Mouse (Mus musculus): ENCODE data around the gene Cbll1.
"Not testable (repeated sequence)": the region's sequence is repeated elsewhere in the genome, so short reads cannot be mapped to it uniquely, and the experiment has no call there.

Gene Cbll1

DNA sequence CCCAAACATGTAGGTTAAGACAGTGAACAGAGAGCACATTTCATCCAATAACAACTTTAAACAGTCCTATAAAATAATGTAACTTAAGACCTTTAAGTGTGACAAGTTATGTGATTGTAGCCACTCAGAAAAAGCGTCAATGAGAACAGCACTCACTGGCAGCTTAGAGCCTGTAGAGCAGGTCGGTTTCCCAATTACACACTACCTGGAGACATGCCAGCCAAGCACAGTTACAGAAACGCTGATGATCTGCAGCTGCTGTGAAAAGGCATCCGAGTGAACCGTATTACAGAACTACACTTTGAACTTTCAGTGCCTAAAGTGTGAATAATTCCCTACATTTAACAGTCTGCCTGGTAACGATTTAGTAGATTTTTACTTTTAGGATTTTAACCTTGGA, 13.0 kb downstream of the Cbll1 start:
- peak in 1 of 2 experiments; percentile 35 for DNase-seq

DNA sequence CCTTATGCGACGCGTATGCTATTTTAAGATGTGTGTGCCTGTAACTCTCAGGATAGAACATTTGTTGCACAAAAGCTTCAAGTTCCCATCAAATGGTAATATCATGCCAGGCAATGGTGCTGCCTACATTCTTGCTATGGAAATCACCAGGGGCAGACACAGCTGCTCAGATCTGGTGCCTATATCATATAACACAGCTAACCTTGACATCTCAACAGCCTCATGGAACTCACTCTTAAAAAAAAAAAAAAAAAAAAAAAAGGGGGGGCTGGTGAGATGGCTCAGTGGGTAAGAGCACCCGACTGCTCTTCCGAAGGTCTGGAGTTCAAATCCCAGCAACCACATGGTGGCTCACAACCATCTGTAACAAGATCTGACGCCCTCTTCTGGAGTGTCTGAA, 21.2 kb downstream of the Cbll1 start:
- DNase-seq: not testable (repeated sequence)

- no peak for DNase-seq
Measured at GRCm38 (mm10) chr12:31462615-31463014, 36.8 kb downstream of the Cbll1 start.

- no peak for DNase-seq
Measured at GRCm38 (mm10) chr12:31461371-31461770, 38.0 kb downstream of the Cbll1 start.

DNA sequence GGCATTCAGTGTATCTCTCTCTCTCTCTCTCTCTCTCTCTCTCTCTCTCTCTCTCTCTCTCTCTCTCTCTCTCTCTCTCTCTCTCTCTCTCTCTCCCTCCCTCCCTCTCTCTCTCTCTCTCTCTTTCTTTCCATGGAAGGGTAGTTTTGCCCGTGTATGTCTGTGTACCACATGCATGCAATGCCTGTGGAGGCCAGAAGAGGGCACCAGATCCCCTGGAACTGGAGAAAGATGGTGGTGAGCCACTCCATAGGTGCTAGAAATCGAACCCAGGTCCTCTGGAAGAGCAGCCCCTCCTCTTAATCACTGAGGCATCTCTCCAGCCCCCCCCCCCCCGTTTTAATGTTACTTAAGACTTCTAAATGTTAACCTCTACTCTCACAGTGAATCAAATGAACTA, 39.1 kb downstream of the Cbll1 start:
- peak in 1 of 2 experiments; percentile 26 for DNase-seq

DNA sequence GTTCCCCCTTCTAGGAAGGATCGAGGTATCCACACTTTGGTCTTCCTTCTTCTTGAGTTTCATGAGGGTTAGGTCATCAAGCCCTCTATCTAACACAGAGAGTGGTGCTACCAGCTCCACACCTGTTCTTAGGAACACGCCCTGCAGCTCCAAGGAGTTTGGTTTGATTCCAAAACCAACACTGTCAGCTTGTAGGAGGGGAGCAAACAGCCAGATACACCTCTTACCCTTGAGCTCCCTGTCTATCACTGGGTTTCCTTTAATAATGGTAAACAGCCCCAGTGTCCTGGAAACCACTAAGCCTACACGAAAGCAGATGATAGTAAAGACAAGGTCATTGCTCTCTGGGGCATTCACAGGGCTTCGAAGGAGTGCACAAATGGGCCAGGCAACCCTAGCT, 40.9 kb downstream of the Cbll1 start:
- DNase-seq: no peak

- no peak for DNase-seq
Measured at GRCm38 (mm10) chr12:31456271-31456670, 43.1 kb downstream of the Cbll1 start.

DNA sequence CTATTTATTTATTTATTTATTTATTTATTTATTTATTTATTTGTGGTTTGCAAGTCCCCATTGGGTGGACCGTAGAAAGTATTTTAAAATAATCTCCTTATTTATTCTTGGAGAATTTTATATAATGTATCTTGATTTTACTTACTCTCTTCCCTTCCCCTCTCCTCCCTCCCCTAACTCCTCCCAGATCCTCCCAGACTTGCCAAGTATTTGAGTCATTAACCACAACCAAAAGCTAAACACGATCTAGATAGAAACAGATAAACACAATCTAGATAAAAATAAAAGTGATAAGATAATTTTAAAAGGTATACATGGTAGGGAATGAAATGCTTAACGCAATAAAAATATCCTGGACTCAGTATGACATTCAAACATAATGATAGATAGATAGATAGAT, 50.1 kb downstream of the Cbll1 start:
- DNase-seq: no peak

DNA sequence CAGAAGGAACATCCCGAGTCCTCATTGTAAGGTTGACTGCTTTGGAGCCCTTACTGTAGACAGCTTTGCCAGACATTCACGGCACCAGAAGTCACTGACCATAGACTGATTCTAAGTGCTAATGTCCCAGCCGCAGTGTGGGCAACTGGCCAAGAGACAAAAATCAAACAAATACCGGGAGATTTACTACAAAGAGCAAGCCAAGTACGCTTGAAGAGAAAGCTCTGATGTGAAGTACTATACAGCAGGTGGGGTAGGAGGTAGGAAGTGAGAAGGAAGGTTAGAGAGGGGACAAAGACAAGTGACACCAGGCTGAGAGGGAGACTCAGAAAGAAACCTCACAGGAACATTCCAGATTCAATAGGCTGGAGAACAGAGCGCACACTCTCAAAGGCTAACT, 54.6 kb downstream of the Cbll1 start:
- peak; percentile 3 to 17 for DNase-seq

DNA sequence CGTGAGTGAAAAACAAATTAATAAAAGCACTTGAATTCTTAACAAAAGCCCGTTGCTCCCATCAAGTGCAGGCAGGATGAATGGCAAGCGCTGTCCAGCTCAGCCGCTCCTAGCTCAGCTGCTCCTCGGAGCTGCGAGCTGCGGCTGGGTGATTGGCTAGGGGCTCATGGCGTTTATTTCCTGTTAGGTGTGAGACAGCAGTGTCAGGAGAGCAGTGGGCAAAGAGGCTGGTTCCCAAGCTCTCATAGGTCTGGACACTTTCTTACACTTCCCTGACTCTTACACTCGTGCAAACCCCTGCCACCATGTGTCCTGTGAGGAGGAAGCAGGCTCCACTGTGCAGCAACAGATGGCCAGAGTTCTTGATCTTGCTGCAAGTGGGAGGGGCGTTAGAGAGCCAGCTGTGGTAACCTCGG, 55.3 kb downstream of the Cbll1 start:
- DNase-seq: peak; percentile 7 to 8

- no peak for DNase-seq
Measured at GRCm38 (mm10) chr12:31439612-31440011, 59.8 kb downstream of the Cbll1 start.

- no peak for DNase-seq
Measured at GRCm38 (mm10) chr12:31437791-31438190, 61.6 kb downstream of the Cbll1 start.

Measured in cerebellum, postnatal 14 days (tissue).